Mouse (Mus musculus) lung, embryonic 14.5 days (tissue): ENCODE measurements around the gene Igf2r. TPM values are rescaled to one million over a fixed set of nuclear protein-coding genes. Genes with fewer than 3 reads are reported as not detected.

ENCODE experiments used
- ATAC-seq: fragments of 200-750 bp; cut with Nextera tagmentation; 2 replicates; pipeline ENCODE4 v1.8.0; 2017; ENCODE audit warnings: mild to moderate bottlenecking, moderate TSS enrichment, moderate library complexity; ENCODE audit not compliant: insufficient read depth
- DNase-seq: peaks from one replicate; pipeline ENCODE4 v3.0.0-alpha.2; 2015
- H3K27ac ChIP-seq: fragments of 300-500 bp; sonication (generic); 2 replicates; pipeline ENCODE4 v1.5.1; 2014; ENCODE audit warnings: low read depth, mild to moderate bottlenecking, moderate library complexity
- H3K27me3 ChIP-seq: fragments of 300-500 bp; sonication (generic); 2 replicates; pipeline ENCODE4 v1.6.1; 2014; ENCODE audit warnings: low read length, control low read depth; ENCODE audit not compliant: insufficient read depth
- H3K36me3 ChIP-seq: fragments of 300-500 bp; sonication (generic); 2 replicates; pipeline ENCODE4 v1.6.1; 2014; ENCODE audit warnings: control low read depth; ENCODE audit not compliant: insufficient read depth
- H3K4me1 ChIP-seq: fragments of 300-500 bp; sonication (generic); 2 replicates; pipeline ENCODE4 v1.6.1; 2014; ENCODE audit warnings: antibody characterized with exemption, control low read depth; ENCODE audit not compliant: insufficient read depth
- H3K4me2 ChIP-seq: fragments of 300-500 bp; sonication (generic); 2 replicates; pipeline ENCODE4 v1.6.1; 2014; ENCODE audit warnings: mild to moderate bottlenecking
- H3K4me3 ChIP-seq: fragments of 300-500 bp; sonication (generic); 2 replicates; pipeline ENCODE4 v1.5.1; 2014; ENCODE audit warnings: low read depth, low read length
- H3K9ac ChIP-seq: fragments of 300-500 bp; sonication (generic); 2 replicates; pipeline ENCODE4 v1.6.1; 2014
- H3K9me3 ChIP-seq: fragments of 300-500 bp; sonication (generic); 2 replicates; pipeline ENCODE4 v1.6.1; 2016; ENCODE audit warnings: low read depth, low read length, control low read depth
- CTCF ChIP-seq: IDR thresholded peaks from 2 replicates; pipeline ENCODE4 v1.5.1; 2016; ENCODE audit warnings: antibody characterized with exemption, low read depth
- WGBS: fragments of 180-500 bp; shearing (Covaris S2); extraction: QIAGEN DNeasy Blood & Tissue Kit; methylation state at CpG from one replicate; pipeline ENCODE4 v1.1.7; 2014; 5-methylcytosine and 5-hydroxymethylcytosine counted together
- polyA plus RNA-seq: library from polyadenylated mRNA; unstranded; fragments of >200 nt; fragmentation: Nextera tagmentation; extraction: Ambion mirVana; gene quantifications from 2 replicates; pipeline ENCODE4 v1.2.1, GENCODE M21; 2014

The Igf2r gene
- polyA plus RNA-seq, 1 experiment from 2014 or later: 87.0 TPM

- TF ChIP-seq CTCF: no peak
- 60% methylated on average over 3 of the region's 3 CpGs for WGBS
- H3K4me1 ChIP-seq: peaks cover 8% of the 10 kb centered on the region
- no peaks in the 10 kb centered on the region for H3K9me3 ChIP-seq
- H3K4me2 ChIP-seq: no peak overlapping the region
- no peak overlapping the region for H3K4me3 ChIP-seq
- no peaks in the 10 kb centered on the region for H3K36me3 ChIP-seq
- ATAC-seq (no peak), DNase-seq (no peak)
- H3K27ac ChIP-seq: no peak overlapping the region
- H3K27me3 ChIP-seq: no peaks in the 10 kb centered on the region
- H3K9ac ChIP-seq: no peak overlapping the region
Measured at GRCm38 (mm10) chr17:12673871-12674270, 95.6 kb downstream of the Igf2r start.

- Histone ChIP-seq H3K4me3 (no peak overlapping the region), H3K4me2 (no peak overlapping the region), H3K27me3 (no peaks in the 10 kb centered on the region), H3K27ac (no peak overlapping the region), H3K9me3 (no peaks in the 10 kb centered on the region), H3K36me3 (no peaks in the 10 kb centered on the region), H3K4me1 (peaks cover 12% of the 10 kb centered on the region), H3K9ac (no peak overlapping the region)
- ATAC-seq (no peak), DNase-seq (no peak)
- WGBS: 75% methylated on average over 7 of the region's 7 CpGs
- TF ChIP-seq CTCF: no peak
Measured at GRCm38 (mm10) chr17:12672285-12672790, 97.1 kb downstream of the Igf2r start.

- no peak for TF ChIP-seq CTCF
- WGBS: 68% methylated on average over 5 of the region's 5 CpGs
- Histone ChIP-seq H3K27ac (no peak overlapping the region), H3K4me1 (peaks cover 12% of the 10 kb centered on the region), H3K9ac (no peak overlapping the region), H3K9me3 (no peaks in the 10 kb centered on the region), H3K36me3 (no peaks in the 10 kb centered on the region), H3K4me2 (no peak overlapping the region), H3K27me3 (no peaks in the 10 kb centered on the region), H3K4me3 (no peak overlapping the region)
- DNase-seq (no peak), ATAC-seq (no peak)
Measured at GRCm38 (mm10) chr17:12671029-12671605, 98.3 kb downstream of the Igf2r start.

GRCm38 (mm10) chr17:12669363-12669679 is 100.1 kb downstream of the Igf2r start:
- H3K4me1 ChIP-seq: peaks cover 12% of the 10 kb centered on the region
- H3K9ac ChIP-seq: no peak overlapping the region
- no peak overlapping the region for H3K4me2 ChIP-seq
- peak overlapping the region; percentile 75 for H3K27ac ChIP-seq
- no peak for DNase-seq
- peak; percentile 57 for ATAC-seq
- TF ChIP-seq CTCF: no peak
- H3K27me3 ChIP-seq: no peaks in the 10 kb centered on the region
- H3K9me3 ChIP-seq: no peaks in the 10 kb centered on the region
- H3K36me3 ChIP-seq: no peaks in the 10 kb centered on the region
- no peak overlapping the region for H3K4me3 ChIP-seq

- Histone ChIP-seq H3K4me2 (no peak overlapping the region), H3K27ac (peak overlapping the region; percentile 75; the same call in 1 of the 2 replicates), H3K27me3 (no peaks in the 10 kb centered on the region), H3K36me3 (no peaks in the 10 kb centered on the region), H3K4me1 (peaks cover 12% of the 10 kb centered on the region), H3K9me3 (no peaks in the 10 kb centered on the region), H3K9ac (no peak overlapping the region), H3K4me3 (no peak overlapping the region)
- ATAC-seq: peak; percentile 66
- TF ChIP-seq CTCF: no peak
- DNase-seq: peak; percentile 49
- 12% methylated on average over 7 of the region's 7 CpGs for WGBS
Measured at GRCm38 (mm10) chr17:12668478-12669362, 100.7 kb downstream of the Igf2r start.

- Histone ChIP-seq H3K4me1 (peaks cover 7% of the 10 kb centered on the region), H3K9ac (no peak overlapping the region), H3K4me3 (no peak overlapping the region), H3K36me3 (no peaks in the 10 kb centered on the region), H3K4me2 (no peak overlapping the region), H3K27ac (no peak overlapping the region), H3K9me3 (no peaks in the 10 kb centered on the region), H3K27me3 (no peaks in the 10 kb centered on the region)
- no peak for TF ChIP-seq CTCF
- no peak for DNase-seq
- 70% methylated on average over 8 of the region's 8 CpGs for WGBS
- no peak for ATAC-seq
Measured at GRCm38 (mm10) chr17:12664156-12664555, 105.3 kb downstream of the Igf2r start.

- WGBS: 70% methylated on average over 13 of the region's 13 CpGs
- TF ChIP-seq CTCF: peak; percentile 83
- DNase-seq: peak; percentile 89
Measured at GRCm38 (mm10) chr17:12660572-12661260, 108.7 kb downstream of the Igf2r start.

More at GRCm38 (mm10) chr17:12660572-12661260, 108.7 kb downstream of the Igf2r start:
- Histone ChIP-seq H3K27ac (no peak overlapping the region), H3K4me1 (no peaks in the 10 kb centered on the region), H3K27me3 (no peaks in the 10 kb centered on the region), H3K4me2 (no peak overlapping the region), H3K36me3 (no peaks in the 10 kb centered on the region), H3K4me3 (no peak overlapping the region), H3K9ac (no peak overlapping the region), H3K9me3 (no peaks in the 10 kb centered on the region)
- peak; percentile 52; the same call in 1 of the 2 replicates for ATAC-seq
